ENCODE assay signal across 9 mouse cellular contexts in the genomic region with DNA sequence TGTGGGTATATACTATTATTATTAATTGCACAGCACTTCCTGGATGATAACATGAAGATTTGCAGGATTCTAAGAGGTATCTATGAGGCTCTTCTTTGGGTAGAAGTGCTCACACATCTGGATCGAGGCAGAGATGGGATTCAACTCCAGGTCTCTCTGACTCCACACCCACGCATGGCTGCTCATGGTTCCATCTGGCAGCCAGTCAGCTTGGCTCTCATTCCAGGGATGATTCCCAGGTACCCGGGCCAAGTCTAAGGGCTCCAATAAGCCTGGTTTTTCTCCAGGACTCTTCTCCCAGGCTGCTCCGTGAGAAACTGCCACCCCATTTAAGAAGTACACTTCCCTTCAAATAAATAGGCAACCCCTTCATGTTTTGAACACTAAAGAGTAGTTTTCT.
DNase-seq lines count a peak whose midpoint lies in the region; ATAC-seq and TF ChIP-seq lines count a peak whose summit lies in the region.
"Had no signal": no experiment of that assay in that cellular context is flagged by ENCODE, and none has a peak within 500 bp of the region (broad histone marks: within the 10 kb centered on the region; RNA-seq: fewer than 3 reads in every experiment).

No protein-coding gene starts in this region.

- ATAC-seq in intestine, embryonic 14.5 days (replicated peaks; ENCODE audit: low FRiP score, low TSS enrichment, low read depth) = 0 out of 2 replicates have a peak, but pooled peaks have one; percentile 27
- ATAC-seq in intestine, postnatal 0 days = no peak
- ATAC-seq in limb, embryonic 15.5 days (ENCODE audit: insufficient number of reproducible peaks, low FRiP score, low TSS enrichment, low read depth) = no peak
- no peak for ATAC-seq in megakaryocyte progenitor cell, adult 5-6 weeks (replicated peaks; ENCODE audit: poor library complexity)

- H3K4me2 ChIP-seq in intestine, embryonic 14.5 days (ENCODE audit: low read length) = no peak overlapping the region
- H3K4me2 ChIP-seq in intestine, postnatal 0 days (replicated peaks; ENCODE audit: low read depth) = no peak overlapping the region
- no peak overlapping the region for H3K4me2 ChIP-seq in limb, embryonic 15.5 days

- WGBS in intestine, embryonic 14.5 days = 41% methylated on average over 4 of the region's 4 CpGs
- WGBS in intestine, postnatal 0 days = 66% methylated on average over 4 of the region's 4 CpGs
- 26% methylated on average over 4 of the region's 4 CpGs for WGBS in limb, embryonic 15.5 days
- WGBS in midbrain, embryonic 10.5 days = 81% methylated on average over 4 of the region's 4 CpGs

- H3K4me1 ChIP-seq in intestine, embryonic 14.5 days (replicated peaks; ENCODE audit: control insufficient read depth, insufficient read depth, low read length) = peaks cover 13% of the 10 kb centered on the region
- H3K4me1 ChIP-seq in intestine, postnatal 0 days (replicated peaks; ENCODE audit: control insufficient read depth, insufficient read depth, low read length) = no peaks in the 10 kb centered on the region
- peaks cover 24% of the 10 kb centered on the region; the same call in 1 of the 2 replicates for H3K4me1 ChIP-seq in limb, embryonic 15.5 days
- H3K4me1 ChIP-seq in midbrain, embryonic 10.5 days = peaks cover 23% of the 10 kb centered on the region

- no peak overlapping the region for H3K9ac ChIP-seq in intestine, embryonic 14.5 days (ENCODE audit: low read length)
- H3K9ac ChIP-seq in intestine, postnatal 0 days (ENCODE audit: low read depth, low read length) = no peak overlapping the region
- H3K9ac ChIP-seq in limb, embryonic 15.5 days = no peak overlapping the region
- H3K9ac ChIP-seq: liver, embryonic 14.5 days had no signal

- no peaks in the 10 kb centered on the region for H3K9me3 ChIP-seq in intestine, embryonic 14.5 days (ENCODE audit: control insufficient read depth, low read length)
- no peaks in the 10 kb centered on the region for H3K9me3 ChIP-seq in intestine, postnatal 0 days (ENCODE audit: control insufficient read depth)
- no peaks in the 10 kb centered on the region for H3K9me3 ChIP-seq in limb, embryonic 15.5 days
- no peaks in the 10 kb centered on the region for H3K9me3 ChIP-seq in midbrain, embryonic 10.5 days (replicated peaks)

- H3K36me3 ChIP-seq in intestine, embryonic 14.5 days (ENCODE audit: control insufficient read depth, insufficient read depth, low read length) = no peaks in the 10 kb centered on the region
- H3K36me3 ChIP-seq in intestine, postnatal 0 days (ENCODE audit: control insufficient read depth, insufficient read depth) = no peaks in the 10 kb centered on the region
- H3K36me3 ChIP-seq in limb, embryonic 15.5 days = no peaks in the 10 kb centered on the region
- no peaks in the 10 kb centered on the region for H3K36me3 ChIP-seq in midbrain, embryonic 10.5 days

- H3K4me3 ChIP-seq in intestine, embryonic 14.5 days (ENCODE audit: low read depth, low read length) = no peak overlapping the region
- no peak overlapping the region for H3K4me3 ChIP-seq in intestine, postnatal 0 days (ENCODE audit: low read depth, low read length)
- no peak overlapping the region for H3K4me3 ChIP-seq in limb, embryonic 15.5 days
- no peak overlapping the region for H3K4me3 ChIP-seq in midbrain, embryonic 10.5 days

- H3K27ac ChIP-seq in intestine, embryonic 14.5 days (ENCODE audit: low read depth) = no peak overlapping the region
- no peak overlapping the region for H3K27ac ChIP-seq in intestine, postnatal 0 days (ENCODE audit: low read depth, low read length)
- peak overlapping the region; percentile 24; the same call in 1 of the 2 replicates for H3K27ac ChIP-seq in limb, embryonic 15.5 days
- H3K27ac ChIP-seq in midbrain, embryonic 10.5 days (replicated peaks) = no peak overlapping the region
- H3K27ac ChIP-seq: liver, embryonic 14.5 days had no signal

- no peak for TF ChIP-seq CTCF in intestine, postnatal 0 days (IDR thresholded peaks at IDR 0.05; ENCODE audit: low read depth)

- no peak for DNase-seq in intestine, embryonic 14.5 days (ENCODE audit: low spot score)
- DNase-seq in cerebellum, adult 18-20 months = peak; percentile 64 to 73
- peak; percentile 41 to 58 for DNase-seq in gastrocnemius, postnatal 4 days (ENCODE audit: low spot score in 2 of 2)
- no peak for DNase-seq in midbrain, embryonic 10.5 days (ENCODE audit: low spot score)
- no peak for DNase-seq in retina, postnatal 1 day

- no peaks in the 10 kb centered on the region for H3K27me3 ChIP-seq in intestine, embryonic 14.5 days (replicated peaks; ENCODE audit: control insufficient read depth, insufficient read depth, low read length)
- no peaks in the 10 kb centered on the region for H3K27me3 ChIP-seq in intestine, postnatal 0 days (replicated peaks; ENCODE audit: control insufficient read depth, insufficient read depth, low read length)
- H3K27me3 ChIP-seq in limb, embryonic 15.5 days = no peaks in the 10 kb centered on the region
- H3K27me3 ChIP-seq in midbrain, embryonic 10.5 days (ENCODE audit: low read depth, poor library complexity, severe bottlenecking) = no peaks in the 10 kb centered on the region

Comparison
In these comparisons a context has a peak if more than half of its experiments do, and no peak if none do; other contexts are left out.
1. DNase-seq: peak in cerebellum, adult 18-20 months (2 of 2) and gastrocnemius, postnatal 4 days (2 of 2); none in intestine, embryonic 14.5 days (single experiment), midbrain, embryonic 10.5 days (single experiment) and retina, postnatal 1 day (single experiment).